Mouse (Mus musculus): ENCODE data around the gene Mmp23.
"Not testable (repeated sequence)": the region's sequence is repeated elsewhere in the genome, so short reads cannot be mapped to it uniquely, and the experiment has no call there.

Gene Mmp23

DNA sequence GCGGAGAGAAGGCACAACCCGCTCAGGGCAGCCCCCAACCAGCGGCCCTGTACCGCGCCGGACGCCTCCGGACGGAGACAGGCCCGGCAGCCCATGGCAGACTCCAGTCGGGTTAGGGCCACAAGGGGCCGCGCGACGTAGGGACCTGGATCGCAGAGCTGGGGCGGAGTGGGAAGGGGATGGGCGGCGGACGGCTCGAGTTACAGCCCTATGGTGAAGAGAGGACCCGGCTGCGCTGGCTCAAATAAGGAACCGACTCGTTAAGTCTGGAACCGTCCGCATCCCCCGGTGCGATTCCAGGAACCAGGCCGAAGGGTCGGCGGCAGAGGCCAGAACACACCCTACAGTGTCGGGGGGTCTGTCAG lies at the start of gene Mmp23:
TSS of gene Mmp23 (minus strand) at position 299 of the 365 bp plus-strand sequence.
- DNase-seq (ENCODE audit: low read depth, low spot score) = peak; percentile 60

DNA sequence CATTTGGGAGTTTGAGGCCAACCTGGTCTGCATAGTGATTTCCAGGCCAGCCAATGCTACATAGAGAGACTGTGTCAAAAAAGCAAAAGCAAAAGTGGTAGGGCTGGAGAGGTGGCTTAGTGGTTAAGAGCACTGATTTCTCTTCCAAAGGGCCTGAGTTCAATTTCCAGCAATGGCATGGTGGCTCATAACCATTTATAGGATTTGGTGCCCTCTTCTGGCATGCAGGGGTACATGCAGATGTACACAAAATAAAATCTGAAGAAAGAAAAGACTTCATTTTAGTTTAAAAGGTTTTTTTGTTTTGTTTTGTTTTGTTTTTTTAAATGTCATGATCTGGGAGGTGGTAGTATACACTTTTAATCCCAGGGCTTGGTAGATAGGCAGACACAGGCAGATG lies 47.2 kb upstream of the Mmp23 start:
- DNase-seq (ENCODE audit: low read depth, low spot score) = no peak

DNA sequence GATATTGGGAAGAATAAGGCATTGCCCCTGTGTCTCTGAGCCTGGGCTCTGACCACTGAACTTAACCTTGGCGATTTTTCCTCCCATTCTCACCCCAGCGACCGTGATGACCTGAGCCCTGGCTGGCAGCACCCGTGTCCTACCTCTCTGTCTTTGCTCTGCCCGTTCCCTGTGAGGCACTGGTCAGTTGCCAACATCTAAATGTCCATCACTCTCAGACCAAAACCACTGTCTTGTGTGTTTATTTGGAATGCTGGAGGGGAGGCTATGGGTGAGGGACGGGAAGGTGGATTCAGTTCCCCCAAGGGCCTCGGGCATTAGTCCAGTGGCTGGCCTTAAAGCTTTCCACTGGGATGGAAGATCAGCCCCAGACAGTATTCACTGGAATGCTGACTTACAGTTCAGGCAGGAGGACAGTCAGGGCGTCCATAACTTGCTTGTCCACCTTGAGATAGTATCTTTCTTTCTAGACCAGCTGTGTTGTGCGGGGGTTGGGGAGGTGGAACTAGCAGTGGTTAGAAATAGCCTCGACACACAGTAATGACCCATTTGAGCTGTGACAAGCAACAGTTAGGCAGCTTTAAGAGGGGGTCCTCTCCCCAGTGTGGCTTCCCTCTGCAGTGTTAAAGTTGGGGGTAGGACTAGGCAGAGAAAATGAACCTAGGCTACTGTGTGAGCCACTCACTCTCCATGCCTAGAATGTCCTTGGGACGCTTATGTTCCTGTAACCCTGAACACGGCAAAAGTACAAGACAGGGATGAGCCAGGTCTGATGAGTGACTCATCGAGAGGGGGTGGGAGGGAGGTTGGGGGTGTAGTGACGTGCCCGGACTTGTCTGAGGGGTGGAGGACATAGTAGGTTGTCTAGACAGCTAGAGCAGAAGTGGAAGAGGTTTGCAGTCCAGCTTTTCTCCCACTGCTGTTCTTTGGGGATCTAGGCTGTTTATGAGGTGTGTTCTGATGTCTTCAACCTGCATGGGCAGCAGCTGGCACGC lies 43.4 kb upstream of the Mmp23 start:
- DNase-seq (ENCODE audit: low read depth, low spot score) = no peak

DNA sequence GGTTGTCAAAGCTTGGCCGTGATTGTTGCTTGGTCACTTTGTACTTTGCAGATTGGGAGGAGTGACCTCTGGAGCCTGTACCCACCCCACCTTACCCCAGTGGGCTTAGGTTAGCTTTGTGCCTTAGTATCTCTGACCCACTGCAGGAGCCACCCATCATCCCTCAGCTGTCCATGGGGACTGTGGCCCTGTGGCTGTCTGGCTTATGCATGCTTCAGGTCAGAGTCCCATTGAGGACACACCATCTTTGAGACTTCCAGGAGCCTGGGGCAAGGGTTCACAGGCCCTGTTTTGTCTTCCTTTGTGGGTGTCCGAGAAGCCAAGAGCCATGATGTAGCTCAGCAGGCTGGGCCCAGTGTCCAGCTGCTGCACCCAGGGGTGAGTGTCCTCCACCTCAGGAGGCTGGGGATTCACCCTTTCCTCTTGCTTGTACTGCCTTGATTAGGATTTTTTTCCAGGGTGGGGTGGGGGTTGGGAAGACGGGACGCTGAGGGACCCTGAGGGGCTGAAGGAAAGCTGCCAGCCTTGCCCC lies 42.4 kb upstream of the Mmp23 start:
- no peak for DNase-seq (ENCODE audit: low read depth, low spot score)

DNA sequence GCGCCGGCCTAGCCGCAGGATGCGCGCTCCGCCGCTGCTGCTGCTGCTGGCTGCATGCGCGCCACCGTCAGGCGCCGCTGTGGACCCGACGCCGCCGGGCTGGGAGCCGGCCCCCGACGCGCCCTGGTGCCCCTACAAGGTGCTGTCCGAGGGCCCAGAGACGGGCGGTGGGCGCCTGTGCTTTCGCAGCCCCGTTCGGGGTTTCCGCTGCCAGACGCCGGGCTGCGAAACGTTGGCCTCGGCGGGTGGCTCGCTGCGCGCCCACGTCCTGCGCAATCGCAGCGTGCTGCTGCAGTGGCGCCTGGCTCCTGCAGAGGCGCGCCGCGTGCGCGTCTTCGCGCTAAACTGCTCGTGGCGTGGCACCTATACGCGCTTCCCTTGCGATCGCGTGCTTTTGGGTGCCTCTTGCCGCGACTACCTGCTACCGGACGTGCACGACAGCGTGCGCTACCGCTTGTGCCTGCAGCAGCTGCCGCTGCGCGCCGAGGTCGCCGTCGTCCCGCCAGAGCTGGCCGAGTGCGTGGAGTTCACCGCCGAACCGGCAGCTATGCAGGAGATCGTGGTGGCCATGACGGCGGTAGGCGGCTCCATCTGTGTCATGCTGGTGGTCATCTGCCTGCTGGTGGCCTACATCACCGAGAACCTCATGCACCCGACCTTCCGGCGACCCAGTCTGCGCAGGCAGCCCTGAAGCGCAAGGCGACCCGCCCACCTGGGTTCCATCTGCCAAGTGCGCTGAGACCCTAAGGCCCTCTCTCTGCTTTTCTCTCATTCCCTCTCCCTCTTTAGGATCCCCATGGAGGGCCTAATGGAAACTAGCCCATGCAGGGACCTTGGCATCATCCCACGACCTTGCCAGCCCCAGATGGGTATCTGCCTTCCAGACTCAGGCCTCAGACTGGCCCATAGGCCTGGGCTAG lies 41.6 kb upstream of the Mmp23 start:
- DNase-seq (ENCODE audit: low read depth, low spot score) = peak; percentile 66

DNA sequence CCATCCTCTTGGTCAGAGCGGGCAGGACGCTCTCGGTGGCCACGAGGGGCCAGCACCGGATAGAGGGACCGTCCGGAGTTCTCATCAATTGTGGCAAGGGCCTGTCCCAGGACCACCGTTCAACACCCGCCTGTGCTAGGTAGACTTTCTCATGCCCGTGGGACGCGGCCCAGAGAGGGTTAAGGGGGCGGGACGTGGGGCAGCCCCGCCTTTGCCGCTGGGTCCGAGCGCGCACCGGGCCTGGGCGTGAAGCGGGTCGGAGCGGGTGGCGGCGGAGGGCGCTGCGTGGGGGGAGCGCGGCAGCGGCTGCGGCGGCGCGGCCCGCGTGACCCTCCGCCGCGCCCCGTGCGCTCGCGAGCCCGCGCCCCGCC lies 40.9 kb upstream of the Mmp23 start, which contains the start of gene Fndc10:
TSS of gene Fndc10 (plus strand) at position 232 of the 371 bp plus-strand sequence.
- DNase-seq (ENCODE audit: low read depth, low spot score) = peak; percentile 49

DNA sequence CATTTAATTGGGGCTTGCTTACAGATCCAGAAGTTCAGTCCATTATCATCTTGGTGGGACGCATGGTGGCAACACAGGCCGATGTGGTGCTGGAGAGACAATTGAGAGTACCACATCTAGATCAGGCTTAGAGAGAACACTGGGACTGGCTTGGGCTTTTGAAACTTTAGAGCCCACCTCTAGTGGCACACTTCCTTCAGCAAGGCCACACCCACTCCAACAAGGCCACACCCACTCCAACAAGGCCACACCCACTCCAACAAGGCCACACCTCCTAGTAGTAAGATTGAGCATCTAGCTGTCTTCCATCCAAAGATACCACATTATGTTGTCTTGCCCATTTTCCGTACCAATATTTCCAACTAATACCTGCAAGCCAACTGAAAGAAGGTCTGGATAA lies 39.2 kb upstream of the Mmp23 start:
- no peak for DNase-seq (ENCODE audit: low read depth, low spot score)

DNA sequence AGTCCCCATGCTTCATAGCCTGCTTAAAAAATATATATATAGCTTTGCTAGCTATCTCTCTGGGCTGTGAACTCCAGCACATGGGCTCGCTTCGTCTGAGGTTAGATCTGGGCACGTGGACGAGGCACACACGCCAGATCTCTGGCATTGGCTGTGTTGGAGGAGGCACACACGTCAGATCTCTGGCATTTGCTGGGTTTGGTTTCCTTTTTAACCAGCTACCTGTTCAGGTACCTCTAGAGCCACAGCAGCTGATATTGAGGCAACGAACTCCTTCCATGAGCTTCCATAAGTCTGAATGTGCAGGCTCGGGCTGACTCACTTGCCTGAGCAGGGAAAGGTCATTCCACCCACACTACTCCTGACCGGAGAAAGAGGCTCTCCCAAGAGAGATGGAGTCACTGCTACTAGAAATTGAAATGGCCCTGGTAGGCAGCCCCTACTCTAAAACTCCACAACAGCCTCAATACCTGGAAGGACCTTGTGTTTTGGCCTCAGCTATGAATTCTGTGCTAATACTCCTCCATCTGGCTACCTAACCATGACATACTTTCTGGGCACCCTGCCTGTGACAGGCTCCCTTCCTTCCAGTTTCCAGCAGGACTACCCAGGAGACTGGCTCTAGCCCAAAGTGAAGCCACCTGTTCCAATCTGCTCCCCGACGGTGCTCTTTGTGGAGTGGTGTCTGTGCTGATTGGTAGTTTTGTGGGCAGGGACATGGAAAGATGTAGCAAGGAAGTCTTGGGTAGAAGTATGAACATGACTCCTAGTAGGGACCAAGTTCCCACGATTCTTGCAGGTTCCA lies 37.6 kb upstream of the Mmp23 start:
- DNase-seq (ENCODE audit: low read depth, low spot score) = no peak

DNA sequence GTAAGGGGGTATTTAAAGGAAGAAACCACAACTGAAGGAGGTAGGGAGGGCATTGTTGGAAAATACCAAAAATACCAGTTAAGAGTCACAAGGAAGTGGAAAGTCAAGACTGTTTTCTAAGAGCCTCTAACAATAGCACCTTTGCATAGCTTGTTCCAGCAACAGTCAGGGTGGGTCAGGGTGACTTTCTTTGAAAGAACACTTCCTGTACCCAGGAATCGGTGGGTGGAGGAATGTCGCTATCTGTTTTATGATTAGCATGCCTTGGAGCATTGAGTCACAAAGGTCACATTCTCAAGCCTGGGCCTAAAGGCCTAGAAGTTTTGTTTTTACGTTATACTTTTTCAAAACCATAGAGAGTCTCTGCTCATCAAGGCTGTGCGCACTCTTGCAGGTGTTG lies 34.6 kb upstream of the Mmp23 start:
- not testable (repeated sequence) for DNase-seq (ENCODE audit: low read depth, low spot score)

DNA sequence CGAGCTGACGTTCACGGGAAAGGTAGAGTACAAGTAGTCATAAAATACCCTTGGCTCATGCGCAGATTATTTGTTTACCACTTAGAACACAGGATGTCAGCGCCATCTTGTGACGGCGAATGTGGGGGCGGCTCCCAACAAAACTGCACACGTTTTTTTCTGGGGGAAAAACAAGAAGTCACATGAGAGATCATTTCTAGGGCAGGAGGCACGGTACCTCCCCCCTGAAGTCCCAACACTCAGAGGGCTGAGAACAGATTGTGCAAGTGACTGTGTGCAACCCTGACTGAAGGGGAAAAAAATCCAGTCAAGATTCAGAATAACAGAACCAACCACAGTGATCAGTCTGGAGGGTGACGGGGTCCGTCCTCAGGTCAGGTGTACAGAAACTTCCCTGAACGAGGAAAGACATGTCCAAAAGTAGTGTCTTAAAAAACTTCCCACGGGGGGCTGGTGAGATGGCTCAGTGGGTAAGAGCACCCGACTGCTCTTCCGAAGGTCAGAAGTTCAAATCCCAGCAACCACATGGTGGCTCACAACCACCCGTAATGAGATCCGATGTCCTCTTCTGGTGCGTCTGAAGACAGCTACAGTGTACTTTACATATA lies 30.6 kb upstream of the Mmp23 start:
- not testable (repeated sequence) for DNase-seq (ENCODE audit: low read depth, low spot score)

DNA sequence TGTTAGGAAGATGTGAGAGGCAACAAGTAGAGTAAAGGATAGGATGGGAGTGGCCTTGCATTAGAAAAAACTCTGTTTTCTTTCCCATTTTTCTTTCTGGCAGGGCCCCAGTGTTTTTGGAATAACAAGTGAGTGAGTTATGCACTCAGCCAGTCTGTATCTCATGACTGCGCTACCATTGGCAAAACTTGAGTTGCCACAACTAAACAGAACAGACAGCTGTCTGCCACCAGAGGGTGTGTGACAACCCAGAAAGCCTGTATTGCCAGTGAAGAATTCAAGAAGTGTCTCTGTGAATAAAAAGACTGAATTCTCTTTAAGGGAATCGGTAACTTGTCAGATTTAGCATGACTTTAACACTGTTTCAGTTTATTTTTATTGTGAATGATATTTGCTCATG lies 22.8 kb upstream of the Mmp23 start:
- DNase-seq (ENCODE audit: low read depth, low spot score) = no peak

DNA sequence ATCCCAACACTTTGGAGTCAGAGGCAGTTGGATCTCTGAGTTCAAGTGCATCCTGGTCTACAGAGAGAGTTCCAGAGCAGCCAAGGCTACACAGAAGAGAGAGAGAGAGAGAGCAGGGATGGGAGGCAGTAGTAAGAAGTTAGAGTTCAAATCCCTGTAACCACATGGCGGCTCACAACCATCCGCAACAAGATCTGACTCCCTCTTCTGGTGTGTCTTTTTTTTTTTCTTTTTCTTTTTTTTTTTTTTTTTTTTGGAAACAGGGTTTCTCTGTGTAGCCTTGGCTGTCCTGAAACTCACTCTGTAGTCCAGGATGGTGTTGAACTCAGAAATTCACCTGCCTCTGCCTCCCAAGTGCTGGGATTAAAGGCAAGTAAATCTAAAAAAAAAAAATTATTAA lies 18.9 kb upstream of the Mmp23 start:
- DNase-seq (ENCODE audit: low read depth, low spot score) = no peak

DNA sequence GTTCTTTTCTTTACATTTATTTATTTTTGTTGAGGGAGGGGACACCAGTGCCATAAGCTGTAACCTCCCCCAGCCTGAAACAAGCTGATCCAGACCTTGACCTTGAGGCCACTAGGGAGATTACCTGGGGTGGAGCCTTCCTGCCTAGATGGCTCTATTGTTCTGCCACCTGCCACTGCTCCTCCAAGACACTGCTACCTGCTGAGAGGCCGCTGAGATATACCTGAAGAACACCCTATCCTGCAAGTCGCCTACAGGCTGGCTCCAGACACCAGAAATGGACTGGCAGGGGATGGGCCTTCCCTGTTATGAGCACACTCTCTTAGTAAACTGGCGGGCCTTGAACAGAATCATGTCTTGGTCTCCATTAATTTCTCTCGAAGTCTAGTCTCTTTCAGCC lies 17.1 kb upstream of the Mmp23 start:
- not testable (repeated sequence) for DNase-seq (ENCODE audit: low read depth, low spot score)

DNA sequence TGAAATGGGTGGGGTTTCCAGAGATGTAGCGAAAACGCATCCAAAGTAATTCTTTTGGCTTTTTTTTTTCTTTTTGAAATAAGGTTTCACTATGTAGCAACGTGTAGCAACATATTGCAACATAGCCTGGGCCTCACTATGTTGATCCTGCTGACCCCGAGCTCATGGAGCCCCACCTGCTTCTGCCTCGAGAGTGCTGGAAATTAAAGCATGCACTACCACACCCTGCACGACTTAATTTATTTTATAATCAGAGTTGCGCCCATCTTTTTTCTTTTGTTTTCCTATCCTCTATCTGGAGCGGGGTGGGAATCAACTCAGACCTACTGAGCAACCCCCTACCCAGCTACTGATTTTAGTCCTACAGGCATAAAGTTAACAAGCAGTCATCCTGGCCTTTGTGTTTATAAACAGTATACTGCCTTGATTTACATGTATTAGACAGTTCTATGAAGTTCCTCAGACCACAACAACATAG lies 16.5 kb upstream of the Mmp23 start:
- DNase-seq (ENCODE audit: low read depth, low spot score) = no peak

DNA sequence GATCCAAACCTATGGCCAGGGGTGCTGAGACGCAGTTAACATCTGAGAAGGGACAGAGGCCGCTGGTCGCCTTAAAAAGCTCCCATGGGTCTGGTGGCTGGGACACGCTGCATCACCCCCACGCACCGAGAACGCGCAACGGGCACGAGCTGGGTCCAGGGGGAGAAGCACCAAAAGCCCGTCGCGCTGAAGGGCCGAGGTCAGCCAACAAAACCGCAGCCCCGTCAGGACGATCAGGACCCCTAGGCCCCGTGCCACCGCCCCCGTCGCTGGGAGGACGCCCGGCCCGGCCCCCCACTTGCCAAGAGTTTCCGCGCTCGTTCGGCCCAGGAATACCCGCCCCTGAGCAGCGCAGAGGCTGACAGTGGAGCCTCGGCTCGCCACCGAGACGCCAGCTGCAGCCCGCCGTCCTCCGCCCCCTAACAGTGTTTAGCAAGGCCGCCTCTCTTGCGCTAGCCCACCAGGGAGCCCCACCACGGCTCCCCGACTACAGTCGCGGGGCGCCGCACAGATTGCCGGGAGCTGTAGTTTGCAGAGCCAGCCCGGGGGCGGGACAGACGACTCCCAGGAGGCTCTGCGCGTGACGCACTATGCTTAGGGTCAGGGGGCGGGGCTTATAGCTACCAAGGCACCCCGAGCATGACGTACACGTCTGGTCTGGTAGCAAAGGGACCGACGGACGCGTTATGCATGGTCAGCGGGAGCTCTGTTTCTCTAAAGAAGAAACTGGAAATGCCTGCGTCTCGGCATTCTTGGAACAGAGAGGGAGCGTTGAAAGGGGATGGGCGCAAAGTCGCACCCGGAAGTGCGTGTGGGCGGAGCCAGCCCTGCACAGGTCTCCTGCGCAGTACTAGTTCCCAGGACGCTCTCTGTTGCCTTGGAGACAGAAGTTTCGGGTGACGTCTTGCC lies 15.8 kb upstream of the Mmp23 start, which contains the start of gene Mib2:
TSS of gene Mib2 (minus strand) at position 510 of the 909 bp plus-strand sequence.
- peak; percentile 98 for DNase-seq (ENCODE audit: low read depth, low spot score)

DNA sequence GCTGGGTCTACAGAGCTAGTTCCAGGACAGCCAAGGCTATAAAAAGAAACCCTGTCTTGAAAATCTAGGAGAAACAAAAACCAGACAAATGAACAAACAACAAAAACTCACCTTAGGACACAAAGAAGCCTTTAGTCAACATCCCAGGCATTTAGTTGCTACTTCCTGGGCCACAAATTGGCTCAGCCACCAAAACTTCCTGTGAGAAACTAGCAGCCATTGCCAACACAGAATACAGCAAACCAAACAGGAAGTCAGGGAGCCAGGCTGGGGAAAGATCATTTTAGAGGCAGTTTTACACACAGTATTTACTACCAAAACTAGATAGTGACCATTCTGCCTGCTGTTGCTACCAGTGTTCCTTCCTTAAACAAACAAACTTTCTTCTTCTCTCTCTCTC lies 13.7 kb upstream of the Mmp23 start:
- DNase-seq (ENCODE audit: low read depth, low spot score) = no peak

DNA sequence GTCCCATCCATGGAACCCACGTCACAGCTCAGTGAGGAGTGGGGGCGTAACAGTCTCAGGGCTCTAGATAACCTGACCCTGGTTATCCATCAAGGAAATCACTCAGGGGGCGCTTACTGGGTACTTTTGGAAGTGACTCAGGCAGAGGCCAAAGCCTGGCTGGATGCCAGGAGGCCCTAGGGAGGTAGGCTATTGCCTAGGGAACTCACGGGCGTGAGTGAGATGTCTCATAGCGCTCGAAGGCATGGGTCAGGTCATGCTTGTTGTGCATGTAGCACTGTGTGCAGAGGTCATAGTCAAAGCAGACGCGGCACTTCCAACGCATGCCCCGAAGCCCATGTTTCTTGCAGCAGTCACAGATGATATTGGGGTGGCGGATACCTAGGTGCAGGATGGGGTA lies 7.5 kb upstream of the Mmp23 start:
- DNase-seq (ENCODE audit: low read depth, low spot score) = no peak

DNA sequence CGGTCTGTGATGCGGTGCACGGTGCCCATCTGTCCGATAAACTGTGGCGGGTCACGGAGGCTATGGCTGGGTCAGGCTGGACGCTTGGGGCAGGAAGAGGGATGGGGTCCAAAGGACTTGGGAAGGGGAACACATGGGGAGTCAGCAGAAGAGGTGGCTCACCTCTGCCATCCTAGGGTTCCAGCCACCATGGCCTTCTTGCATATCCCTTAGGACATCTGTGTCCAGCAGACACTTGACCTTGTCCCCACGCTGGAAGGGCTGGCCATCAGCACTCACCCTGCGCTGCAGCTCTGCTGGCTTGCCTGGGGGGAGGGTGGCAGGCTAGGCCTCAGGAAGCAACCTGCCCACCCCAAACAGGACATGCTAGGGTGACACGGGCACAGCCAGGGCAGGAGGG lies 5.8 kb upstream of the Mmp23 start:
- DNase-seq (ENCODE audit: low read depth, low spot score) = no peak

DNA sequence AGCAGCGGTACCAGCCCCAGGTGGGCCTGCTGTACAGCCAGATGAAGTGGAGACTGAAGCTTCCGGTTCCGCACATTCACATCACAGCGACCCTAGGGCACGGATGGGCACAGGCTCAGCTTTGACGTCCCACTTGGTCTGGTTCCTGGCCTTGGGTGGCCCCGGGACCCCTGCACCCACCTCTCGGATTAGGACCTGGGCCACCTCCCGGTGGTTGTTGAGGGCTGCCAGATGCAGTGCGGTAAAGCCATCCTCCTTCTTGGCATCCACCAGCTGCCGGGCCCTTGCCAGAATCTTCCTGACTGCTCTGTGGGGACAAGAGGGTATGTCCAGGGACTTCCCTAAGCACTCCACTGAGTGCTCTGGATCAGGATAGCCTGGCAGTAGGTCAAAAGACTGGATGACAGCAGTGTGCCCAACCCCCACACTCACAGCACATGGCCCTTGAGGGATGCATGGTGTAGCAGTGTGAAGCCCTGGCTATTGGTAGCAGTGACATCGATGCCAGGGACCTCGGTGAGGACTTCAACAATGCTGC lies 3.1 kb upstream of the Mmp23 start:
- no peak for DNase-seq (ENCODE audit: low read depth, low spot score)

Data from mesoderm, embryonic 11.5 days (tissue).